Mouse (Mus musculus): ENCODE measurements around the gene Cc2d2b.

- TF ChIP-seq POLR2A (IDR thresholded peaks at IDR 0.05; ENCODE audit: insufficient read depth, low read depth, low read length) (no peak), CTCF (IDR thresholded peaks at IDR 0.05; ENCODE audit: insufficient read depth, low read depth, low read length) (no peak)
These were observed 26.2 kb upstream of the Cc2d2b start for GRCm38 (mm10) chr19:40722137-40723038.

Measured in olfactory bulb, adult 2 months (tissue).